Mouse (Mus musculus): ENCODE results near the gene Ttc27.
A peak's percentile ranks its signal among the peaks of the same experiment; 100 is the strongest.

The Ttc27 gene

DNA sequence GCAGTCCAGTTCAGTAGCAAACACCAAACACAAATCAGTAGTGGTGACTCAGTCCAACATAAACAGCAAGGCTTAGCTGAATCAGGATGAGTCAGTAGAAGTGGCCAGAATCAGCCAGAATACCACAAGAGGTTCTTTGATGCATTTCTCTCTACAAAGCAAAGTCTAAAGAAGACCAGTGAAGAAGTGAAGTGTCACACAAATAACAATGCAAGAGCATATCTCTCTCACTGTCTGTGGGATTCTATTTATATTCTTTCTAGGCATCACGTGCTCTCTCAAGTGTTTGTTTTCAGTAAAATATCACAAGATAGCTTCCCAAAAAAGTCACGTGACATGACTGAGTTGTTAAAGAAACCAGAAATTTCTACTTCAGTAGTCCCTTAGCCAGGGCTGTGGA, 102.2 kb downstream of the Ttc27 start:
- DNase-seq (ENCODE audit: low read depth, low spot score), result peak; percentile 46

DNA sequence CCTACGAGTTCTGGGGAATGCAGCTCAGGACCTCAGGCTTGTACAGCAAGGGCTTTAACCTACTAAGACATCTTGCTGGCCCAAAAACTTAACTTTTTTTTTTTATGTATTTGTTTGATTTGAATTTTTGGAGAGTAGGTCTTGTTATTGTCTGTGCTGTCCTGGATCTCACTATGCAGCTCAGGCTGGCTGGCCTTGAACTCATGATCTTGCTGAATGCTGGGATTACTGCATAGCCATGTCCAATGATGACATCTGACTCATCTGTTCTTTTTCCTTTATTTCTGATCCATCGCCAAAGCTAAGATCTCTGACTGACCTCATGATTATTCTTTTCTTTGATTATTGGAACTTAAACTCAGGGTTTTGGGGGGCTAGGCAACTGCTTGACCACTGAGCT, 113.3 kb downstream of the Ttc27 start:
- DNase-seq (ENCODE audit: low read depth, low spot score), result no peak

DNA sequence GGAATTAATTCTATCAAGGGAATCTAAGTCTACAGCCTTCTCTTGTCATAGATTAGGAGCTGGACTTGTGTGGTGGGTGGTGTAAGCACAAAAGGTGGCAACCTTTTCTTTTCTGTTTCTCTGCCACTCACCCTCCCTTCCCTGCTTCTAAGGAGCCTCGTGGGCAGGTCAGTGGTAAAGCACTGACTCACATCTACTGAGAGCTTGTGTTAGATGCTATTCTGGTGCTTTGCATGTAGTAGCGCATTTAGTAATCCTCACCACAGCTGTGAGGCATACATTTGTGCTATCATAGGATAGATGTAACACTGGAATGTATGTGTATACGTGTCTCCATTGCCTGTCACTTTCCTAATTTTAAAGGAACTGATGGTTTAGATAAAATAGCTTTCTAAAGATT, 124.2 kb downstream of the Ttc27 start:
- DNase-seq (ENCODE audit: low read depth, low spot score), result peak; percentile 70

DNA sequence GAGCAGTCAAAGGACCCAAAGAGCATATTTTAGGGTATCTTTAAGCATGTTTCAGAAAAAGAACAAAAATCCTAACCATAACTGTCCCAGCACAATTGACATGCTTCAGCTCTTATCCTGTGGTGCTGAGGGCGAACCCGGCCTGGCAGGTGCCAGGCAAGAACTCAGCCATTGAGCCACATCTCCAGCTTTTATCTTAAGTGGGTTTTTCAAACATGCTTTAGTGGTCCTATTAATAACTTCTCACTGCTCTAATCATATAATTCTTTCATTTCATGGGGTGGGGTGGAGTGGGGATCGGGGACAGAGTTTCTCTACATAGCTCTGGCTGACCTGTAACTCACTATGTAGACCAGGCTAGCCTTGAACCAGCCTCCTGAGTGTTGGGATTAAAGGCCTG, 125.1 kb downstream of the Ttc27 start:
- DNase-seq (ENCODE audit: low read depth, low spot score), result no peak

DNA sequence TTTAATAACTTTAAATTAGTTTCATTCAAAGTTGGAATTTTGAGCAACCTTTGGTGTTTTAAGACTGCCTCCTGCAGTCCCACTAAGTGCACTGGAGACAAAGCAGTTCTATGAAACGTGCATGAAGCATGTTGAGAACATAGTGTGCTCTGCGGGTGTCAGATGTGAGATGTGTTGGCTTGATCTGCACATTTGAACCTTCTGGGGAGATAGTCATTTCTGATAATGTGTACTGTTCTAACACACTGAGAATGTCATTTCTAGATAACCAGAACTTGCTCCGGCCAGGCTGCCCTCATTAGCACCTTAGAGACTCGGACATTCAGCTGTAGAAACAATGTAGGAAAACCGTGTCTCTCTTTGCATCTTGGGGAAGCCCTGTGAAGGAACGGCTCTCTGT, 126.0 kb downstream of the Ttc27 start:
- no peak for DNase-seq (ENCODE audit: low read depth, low spot score)

DNA sequence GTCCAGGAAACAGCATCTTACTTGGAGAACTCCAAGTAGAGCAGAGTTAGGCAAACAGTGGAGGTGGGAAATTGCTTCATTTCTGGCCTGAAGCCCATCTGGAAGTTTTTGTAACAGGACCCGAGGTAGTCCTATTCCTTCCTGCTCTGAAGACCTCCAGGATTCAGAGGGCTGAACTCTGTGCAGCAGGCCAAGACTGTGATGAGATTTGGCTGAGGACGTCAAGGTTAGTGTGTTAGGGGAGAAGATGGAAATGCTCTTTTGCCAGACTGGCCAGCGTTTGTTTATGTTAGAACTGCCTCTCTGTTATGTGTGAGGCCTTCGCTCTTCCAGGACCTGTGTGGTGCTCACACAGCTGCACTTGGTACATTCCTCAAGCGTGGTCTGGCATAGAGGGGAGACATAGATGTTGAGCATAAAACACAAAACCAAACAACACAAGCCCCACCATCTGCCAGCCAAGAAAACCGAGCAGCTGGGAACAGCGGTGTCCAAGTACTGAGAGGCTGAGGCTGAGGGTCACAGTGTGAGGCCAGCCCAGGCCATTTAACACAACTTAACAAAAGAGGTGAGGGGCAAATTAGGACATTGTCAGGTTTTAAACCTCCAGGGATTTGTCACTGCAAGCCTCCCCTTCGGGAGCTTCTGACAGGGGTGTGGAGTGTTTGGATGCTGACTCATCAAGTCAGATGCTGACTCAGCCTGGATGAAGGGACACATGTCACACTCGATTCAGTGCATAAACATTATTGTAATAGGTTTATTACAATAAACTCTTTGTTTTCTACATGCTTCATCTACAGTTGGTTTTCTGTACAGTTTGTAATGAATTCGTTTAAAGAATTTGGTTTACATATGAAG, 128.7 kb downstream of the Ttc27 start:
- peak; percentile 44 for DNase-seq (ENCODE audit: low read depth, low spot score)

DNA sequence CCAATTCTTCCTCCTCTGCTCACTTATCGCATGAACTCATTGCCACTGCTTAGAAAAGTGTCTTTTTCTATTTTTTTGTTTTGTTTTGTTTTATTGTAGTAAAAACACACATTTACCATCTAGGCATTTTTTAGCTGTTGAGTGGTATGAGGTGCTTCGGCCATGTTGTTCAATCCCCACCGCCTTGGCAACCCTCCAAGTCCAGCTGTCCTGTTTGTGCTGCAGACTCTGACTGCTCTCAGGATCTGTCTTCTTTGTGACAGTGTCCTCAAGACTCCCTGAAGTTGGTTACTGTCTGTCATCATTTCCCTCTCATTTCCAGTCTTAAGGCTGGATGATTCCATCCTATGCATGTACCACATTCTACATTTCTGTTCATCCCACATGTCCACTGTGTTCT, 132.7 kb downstream of the Ttc27 start:
- DNase-seq (ENCODE audit: low read depth, low spot score), result no peak

DNA sequence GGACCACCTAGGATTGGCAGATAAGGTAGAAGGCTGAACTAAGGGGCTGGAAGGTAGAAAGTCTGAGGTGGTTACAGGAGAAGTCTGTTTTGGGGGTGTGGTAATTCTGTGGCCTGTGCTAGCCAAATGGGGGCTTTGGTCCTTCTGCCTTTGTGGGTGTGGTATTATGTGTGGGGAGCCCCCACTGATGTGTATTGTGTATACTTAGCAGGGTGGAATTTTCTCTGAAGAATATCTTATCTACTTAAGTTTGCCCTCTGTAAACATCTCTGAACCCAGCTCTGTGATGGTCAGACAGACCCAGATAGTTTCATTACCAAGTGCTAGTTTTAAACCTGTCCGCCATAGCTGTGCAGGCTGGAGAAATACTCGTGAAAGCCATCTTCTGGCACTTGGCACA, 141.8 kb downstream of the Ttc27 start:
- DNase-seq (ENCODE audit: low read depth, low spot score), result no peak

DNA sequence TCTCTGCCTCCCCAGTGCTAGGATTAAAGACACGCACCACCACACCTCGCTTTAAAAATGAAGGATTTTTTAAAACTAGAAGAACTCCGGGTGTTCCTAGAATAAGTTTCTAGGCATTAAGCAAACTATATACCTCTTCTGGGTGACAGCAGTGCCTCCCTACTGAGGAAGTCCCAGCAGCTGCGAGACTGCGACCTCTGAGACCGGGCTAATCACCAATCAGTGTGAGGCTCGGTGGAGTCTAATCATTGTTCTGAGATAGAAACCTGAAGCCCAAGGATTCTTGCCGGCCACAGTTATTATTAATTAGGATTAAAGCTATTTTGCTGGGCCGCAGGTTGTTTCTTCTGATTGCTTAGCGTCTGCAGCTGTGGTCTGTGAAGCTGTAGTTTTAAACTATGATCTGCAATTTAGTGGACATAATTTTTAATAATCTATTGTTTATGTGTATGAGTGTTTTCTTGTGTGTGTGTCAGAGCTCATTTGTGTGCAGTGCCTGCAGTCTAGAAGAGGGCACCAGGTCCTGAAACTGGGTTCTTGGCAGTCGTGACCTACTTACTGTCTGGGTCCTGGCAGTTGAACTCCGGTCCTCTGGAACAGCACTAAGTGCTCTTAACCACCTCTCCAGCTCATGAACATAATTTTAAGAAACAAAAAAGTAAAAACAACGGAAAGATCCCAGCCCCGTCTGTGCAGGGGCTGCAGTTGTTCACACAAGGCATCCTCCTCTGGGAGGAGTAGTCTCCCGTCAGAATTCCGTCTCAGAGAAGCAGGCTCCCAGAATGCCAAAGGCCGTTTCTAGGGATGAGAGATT, 142.9 kb downstream of the Ttc27 start:
- no peak for DNase-seq (ENCODE audit: low read depth, low spot score)

DNA sequence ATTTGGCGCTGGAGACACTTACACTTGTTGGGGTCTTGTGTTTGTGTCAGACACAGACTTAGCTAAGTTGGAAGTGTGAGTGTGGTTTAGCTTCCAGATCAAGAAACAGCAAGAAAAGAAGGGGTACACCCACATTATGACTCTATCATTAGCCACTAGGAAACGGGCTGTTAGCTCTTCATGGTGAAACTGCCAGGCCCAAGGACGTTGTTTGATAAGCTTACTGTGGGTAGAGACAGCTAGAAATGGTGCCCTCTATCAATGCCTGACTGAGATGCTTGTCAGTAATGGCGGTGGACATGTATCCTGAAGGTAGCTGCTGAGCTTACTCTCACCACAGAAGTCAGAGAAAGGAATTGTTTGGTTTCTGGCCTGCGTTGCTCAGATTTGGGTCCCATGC, 146.3 kb downstream of the Ttc27 start:
- no peak for DNase-seq (ENCODE audit: low read depth, low spot score)

DNA sequence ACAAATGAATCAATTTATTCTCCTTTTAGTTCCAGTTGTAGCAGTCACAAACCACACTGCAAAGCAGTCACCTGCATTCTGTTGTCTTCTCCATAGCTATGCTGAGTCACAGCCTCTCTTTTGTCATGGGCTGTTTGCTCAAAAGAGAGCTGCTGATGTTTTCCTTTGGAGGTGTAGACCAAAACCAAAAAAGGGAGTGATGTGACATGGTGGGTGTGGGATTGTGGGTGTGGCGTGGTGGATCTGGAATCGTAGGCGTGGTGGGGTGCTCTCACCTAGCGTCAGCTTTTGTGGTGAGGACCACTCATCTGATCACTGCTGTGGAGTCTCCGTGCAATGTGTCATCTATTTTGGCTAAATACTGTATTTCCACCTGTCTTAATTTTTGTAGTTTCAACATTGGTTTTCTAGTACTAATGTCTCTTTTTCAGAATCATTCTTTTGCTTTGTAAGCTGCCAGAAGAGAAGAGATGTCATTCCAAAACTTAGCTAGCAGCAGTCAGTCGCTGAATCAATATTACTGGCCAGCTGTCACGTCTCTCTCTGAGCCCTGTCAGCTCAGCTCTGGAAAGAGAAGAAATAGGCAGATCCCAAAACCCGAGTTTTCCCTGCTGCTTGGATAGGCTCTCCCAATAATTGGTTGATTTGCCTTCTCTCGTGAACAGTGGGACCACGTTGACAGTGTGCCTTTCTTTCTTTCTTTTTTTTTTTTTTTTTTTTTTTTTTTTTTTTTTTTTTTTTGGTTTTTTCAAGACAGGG, 147.4 kb downstream of the Ttc27 start:
- peak; percentile 14 for DNase-seq (ENCODE audit: low read depth, low spot score)

DNA sequence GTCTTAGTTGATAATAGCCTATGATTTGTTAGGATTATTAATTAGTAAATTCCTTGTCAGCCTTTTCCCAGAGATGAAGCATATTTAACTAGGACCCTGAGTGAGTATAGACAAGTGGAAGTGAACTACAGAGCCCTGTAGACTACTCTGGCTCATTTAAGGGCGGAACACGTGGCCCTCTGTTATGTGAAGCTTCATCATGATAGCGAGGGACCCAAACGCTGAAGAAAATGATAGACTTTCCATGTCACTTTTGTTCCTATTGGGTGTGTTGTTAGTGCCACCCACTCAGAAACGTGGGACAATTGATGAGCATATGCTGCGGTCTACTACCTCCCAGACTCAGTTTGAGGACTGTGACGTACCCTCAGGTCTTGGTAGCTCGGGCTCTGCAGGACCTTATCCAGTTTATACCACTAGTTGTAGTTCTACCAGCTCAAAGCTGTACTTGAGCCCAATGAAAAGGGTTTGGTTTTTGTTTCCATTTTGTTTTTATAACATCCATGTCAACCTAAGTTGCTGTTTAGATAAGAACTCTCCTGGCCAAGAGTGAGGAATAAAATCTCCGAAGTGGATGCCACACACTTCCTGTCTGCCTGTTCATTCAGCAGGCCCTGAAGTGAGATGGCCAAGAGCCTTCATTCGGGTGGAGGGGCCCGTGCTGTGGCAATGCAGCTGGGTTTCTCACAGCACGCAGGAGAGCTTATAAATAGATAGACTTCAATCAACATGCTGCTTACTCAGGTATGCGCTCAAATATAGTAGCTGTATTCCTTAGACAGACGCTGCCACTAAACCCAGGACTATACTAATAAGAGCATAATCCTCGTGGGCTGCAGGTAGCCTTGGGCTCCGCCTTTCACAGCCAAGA, 148.4 kb downstream of the Ttc27 start:
- no peak for DNase-seq (ENCODE audit: low read depth, low spot score)

DNA sequence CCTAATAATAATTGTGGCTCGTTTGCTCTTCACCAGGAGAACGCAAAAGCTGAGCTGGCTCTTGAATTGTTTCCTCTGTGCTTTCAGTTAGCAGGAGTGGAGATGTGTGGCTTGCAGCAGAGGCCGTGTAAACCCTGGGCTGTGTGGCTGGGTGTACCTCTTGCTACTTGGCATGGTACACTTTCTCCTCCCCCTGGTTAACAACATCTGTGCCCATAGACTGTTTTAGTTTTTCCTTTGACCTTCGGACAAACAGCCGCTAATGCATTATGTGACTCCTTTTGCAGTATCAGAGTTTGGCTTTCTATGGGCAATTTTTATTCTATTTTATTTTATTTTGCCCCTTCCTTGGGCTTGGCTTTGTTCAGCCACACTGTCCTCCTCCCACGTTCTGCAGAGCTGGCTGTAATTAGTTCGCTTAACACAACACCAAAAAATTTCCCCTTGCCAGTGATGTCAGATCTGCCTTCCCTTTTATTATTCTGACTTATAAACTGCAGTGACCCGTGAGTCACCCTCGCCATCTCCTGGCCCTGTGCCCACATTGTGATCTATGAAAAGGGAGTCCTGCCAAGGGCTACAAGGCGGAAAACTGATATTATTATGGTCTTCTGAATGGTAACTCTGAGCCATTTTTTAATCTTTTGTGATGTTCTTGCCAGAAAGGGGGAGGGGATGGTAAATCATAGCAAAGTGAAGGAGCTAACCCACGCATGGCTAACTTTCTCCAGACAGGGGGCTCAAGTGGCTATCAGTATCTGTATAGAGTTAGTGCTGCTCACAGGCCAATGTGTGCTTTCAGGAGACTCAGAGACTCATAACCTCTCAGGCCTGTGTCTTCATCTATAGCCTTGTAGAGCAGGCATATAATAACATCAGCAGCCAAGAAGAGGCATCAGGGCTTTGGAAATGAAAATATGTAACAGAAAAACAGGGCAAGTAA, 149.3 kb downstream of the Ttc27 start:
- DNase-seq (ENCODE audit: low read depth, low spot score), result peak; percentile 36

DNA sequence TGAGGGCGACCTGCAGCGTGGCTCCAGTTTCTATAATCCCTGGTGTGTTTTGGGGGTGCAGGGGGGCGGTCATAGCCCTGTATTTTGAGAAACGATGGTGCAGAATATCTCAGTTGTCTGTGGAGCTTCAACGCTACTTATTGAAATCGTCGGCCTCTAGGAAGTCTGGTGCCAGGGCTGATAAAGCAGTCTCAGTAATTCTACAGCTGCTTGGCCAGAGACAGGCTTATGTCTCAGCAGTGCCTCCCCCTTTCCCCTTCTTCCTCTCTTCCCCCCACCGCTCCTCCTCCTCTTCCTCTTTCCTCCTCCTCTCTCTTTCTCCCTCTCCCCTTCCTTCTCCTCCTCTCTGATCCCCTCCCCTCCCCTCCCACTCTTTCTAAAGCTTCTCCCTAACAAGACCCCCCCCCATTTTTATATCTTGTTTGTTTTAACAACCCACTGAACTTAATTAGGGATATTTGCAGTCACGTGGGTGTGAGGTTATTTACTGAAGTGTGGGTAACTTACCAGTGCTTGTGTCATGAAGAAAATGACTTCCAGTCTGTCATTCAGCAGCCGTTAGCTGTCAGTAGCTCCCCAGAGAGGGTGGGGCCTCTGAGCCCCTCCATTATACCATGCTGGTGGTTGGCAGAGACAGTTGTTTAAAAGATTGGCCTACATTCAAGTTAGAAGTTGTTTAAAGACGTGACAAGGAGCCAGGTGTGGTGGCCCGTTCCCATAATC, 150.8 kb downstream of the Ttc27 start:
- DNase-seq (ENCODE audit: low read depth, low spot score), result no peak

DNA sequence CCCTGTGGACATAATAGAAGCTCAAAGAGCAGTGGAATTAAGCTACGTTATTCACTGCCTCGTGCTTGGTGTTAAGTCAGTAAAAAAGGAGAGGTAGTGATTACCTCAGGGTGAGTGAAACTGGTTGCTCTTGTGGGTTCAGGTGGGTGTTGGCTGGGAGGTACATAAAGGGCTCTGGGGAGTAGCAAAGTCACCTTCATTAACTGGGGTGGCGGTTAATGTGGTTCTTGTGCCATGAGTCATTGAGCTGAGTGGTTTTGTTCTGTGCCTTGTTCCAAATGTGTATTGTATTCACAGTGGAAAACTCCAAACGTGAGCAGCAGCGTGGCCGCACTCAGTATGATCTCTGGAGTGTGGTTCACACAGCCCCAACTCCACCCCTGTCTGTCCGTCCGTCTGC, 152.0 kb downstream of the Ttc27 start:
- peak; percentile 45 for DNase-seq (ENCODE audit: low read depth, low spot score)

DNA sequence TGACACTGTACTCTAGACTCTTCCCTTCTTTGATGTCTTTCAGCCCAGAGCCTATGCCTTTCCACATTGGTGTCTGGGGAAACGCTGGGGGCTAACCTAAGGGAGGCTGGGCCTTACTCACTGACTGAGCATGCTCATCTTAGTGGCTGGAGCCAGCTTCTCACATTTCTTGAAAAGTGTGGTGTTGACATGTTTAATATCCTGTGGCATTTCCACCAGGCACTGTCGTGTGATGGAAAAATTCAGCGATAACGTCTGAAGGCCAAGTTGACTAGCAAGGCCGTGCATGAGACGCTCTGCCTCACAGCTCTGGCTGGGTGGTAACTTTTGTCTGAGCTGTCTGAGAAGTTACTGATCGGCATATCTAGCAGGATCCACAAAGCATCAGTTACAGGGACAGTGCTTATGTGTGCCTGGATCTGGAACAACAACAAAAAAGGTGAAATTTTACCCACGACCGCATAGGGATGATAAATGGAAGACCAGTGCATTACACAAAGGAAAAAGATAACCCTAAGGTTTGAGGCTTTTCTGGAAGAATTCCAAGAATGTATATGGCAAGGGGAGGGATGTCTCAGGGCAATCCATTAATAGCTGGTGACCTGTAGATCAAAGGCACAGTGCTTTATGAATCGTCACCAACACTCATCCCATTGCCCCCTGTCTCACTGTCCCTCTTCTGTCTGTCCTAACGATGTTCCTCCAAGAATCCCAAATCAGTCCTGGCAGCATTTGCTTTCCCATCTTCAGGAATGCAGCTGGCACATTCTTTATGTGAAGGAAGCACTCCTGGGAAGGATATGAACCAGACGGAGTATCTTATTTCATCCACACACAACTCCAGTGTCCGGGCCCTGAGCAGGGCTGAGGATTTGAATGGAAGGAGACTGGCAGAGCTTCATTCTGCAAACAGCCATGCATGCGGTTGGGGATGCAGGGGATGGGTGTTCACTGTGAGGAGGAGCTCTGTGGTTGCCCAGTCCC, 152.9 kb downstream of the Ttc27 start:
- no peak for DNase-seq (ENCODE audit: low read depth, low spot score)

DNA sequence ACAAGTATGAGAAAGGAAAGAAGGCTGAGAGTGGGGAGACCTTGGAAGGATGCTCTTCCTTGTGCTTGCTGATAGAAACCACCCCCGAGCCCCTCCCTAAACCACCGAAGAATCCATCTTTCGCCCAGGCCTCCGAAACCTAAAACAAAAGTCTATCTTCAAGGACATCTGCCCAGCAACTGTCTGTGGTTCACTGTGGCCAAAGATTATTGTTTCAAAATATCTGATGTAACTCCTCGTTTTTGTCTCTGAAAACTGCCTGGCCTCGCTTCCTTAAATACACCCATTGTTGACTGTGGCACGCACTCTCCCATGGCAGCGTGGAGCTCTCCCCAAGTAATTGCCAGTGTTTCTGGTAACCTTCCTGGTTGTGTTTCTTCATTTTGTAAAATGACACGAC, 155.0 kb downstream of the Ttc27 start:
- no peak for DNase-seq (ENCODE audit: low read depth, low spot score)

DNA sequence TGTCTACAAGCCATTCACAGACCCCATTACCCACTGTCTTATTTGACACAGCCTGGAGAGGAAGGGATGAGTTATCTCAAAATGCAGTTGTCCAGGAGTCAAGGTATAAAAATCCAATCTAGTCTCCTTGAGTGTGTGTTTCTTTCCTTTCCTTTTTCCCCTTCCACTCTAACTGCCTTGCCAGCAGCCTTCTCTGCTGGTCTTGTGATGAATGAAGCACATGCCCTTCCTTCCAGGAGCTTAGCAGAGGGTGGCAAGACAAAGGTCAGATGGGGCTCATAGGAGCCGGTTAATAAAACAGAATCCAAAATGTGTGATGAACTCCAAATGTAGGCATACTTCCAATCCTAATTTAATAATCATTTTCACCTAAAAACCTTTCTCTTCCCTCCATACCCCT, 156.2 kb downstream of the Ttc27 start:
- DNase-seq (ENCODE audit: low read depth, low spot score), result no peak

Data from brain, adult 2 months (tissue).